Mouse (Mus musculus): Measurements from ENCODE around the gene Prl2c3. TPM values are rescaled to one million over a fixed set of nuclear protein-coding genes. Genes with fewer than 3 reads are reported as not detected.
"Not testable (repeated sequence)": the region's sequence is repeated elsewhere in the genome, so short reads cannot be mapped to it uniquely, and the experiment has no call there.

The Prl2c3 gene
- not detected in 2 replicates for total RNA-seq (2014; fragmentation: Nextera tagmentation)
- total RNA-seq (2017), result not detected in 2 replicates

GRCm38 (mm10) chr13:12799979-12800378 is at the start of gene Prl2c3:
Gene Prl2c3, minus strand, starts transcription at chr13:12800079.
- not testable (repeated sequence) for ATAC-seq (replicated peaks; ENCODE audit: poor library complexity, severe bottlenecking)

DNA sequence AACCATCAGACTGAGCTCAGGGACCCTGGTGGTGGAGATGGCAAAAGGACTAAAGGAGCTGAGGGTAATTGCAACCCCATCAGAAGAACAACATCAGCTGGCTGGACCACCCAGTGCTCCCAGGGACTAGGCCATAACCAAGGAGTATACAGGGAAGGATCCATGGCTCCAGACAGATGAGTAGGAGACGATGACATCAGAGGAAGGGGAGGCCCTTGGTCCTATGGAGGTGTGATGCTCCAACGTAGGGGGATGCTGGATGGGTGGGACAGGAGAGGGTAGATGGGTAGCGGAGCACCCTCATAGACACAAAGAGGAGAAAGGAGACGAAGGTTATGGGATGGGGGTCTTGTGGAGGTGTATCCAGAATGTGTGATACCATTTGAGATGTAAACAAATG is 48.4 kb upstream of the Prl2c3 start:
- ATAC-seq (replicated peaks; ENCODE audit: poor library complexity, severe bottlenecking), result not testable (repeated sequence)

- ATAC-seq (replicated peaks; ENCODE audit: poor library complexity, severe bottlenecking), result not testable (repeated sequence)
Measured at GRCm38 (mm10) chr13:12844701-12845100, 44.8 kb upstream of the Prl2c3 start.

- ATAC-seq (replicated peaks; ENCODE audit: poor library complexity, severe bottlenecking), result not testable (repeated sequence)
Measured at GRCm38 (mm10) chr13:12837546-12837945, 37.7 kb upstream of the Prl2c3 start.

DNA sequence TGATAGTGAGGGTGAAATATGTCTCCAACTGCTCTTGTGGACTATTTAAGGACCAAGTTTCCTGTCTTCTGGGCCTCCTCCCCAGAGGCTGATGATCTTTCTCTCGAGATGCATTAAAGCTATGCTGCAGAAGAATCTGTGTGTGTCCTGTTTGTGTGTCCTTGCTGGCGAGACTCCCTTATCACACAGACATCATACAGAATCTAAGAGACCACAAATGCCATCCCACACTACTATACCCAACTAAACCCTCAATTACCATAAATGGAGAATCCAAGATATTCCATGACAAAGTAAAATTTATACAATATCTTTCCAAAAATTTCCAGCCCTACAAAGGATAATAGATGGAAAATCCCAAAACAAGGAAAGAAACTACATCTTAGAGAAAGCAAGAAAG is 31.9 kb upstream of the Prl2c3 start:
- ATAC-seq (replicated peaks; ENCODE audit: poor library complexity, severe bottlenecking), result no peak

GRCm38 (mm10) chr13:12829031-12829430 is 29.2 kb upstream of the Prl2c3 start:
- no peak for ATAC-seq (replicated peaks; ENCODE audit: poor library complexity, severe bottlenecking)

DNA sequence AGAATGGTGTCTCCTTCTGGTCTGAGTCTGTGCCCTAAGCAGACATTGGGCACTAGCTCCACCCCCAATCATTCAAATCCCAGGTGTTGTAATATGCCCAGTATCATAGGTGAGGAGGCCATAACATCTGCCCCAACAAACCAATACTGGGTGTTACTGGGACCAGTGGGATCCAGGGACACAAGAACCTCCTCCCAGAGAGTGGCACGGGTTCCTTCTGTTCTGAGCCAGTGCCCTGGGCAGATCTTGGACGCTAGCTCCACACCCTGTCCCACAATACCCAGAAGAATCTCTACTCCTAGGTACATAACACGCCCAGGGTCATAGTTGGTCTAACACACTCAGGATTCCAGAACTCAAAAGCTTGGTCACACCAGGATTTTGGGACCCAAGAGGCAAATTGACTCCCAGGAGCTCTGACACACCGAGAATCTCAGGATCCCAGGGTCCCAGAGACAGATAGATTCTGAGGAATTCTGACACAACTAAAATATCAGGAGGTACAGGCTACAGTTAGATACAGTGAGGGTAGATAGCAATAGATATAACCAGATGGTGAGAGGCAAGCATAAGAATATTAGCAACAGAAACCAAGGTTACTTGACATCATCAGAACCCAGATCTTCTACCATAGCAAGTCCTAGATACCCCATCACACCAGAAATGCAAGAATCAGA is 24.8 kb upstream of the Prl2c3 start:
- ATAC-seq (replicated peaks; ENCODE audit: poor library complexity, severe bottlenecking), result peak; percentile 14; the same call in 1 of the 2 replicates

DNA sequence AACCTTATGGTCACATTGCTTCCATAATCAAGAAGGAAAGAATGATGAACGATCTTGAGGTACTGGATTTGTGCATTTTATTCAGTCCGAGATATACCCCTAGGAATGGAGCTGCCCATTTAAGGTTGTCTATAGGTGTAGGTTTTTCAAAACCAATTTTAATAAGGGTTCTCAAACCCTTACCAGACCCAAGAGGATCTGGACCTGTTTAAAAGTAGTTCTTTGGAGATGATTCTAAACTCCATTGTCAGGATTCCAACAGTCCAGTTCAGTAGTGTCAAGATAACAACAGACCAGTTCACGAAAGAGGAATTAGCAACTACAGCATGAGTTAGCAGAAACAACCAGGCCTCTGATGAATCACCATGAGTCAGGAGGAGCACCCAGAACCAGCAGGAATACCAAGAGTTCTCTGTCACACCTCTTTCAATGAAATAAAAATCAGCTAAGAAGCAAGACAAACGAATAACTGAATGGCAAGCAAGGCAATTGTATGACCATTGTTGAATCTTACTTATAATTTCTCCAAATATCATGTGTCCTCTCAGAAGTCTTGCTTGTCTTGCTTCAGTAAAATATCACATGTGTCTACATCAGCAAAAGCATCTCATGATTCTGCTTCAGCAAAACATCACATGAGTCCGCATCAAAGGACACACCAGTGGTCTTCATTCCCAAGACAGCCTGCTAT is 14.0 kb upstream of the Prl2c3 start:
- not testable (repeated sequence) for ATAC-seq (replicated peaks; ENCODE audit: poor library complexity, severe bottlenecking)

DNA sequence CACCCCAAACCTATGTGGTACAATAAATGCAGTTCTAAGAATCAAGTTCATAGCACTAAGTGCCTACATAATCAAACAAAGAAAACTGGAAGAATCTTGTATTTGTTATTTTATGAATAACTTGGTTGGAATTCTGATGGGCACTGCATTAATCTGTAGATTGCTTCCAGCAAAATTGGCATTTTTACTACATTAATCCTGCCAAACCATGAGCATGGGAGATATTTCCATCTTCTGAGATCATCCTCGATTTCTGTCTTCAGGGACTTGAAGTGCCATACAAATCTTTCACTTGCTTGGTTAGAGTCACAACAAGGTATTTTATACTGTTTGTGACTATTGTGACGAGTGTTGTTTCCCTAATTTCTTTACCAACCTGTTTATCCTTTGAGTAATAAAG is 9.7 kb upstream of the Prl2c3 start:
- ATAC-seq (replicated peaks; ENCODE audit: poor library complexity, severe bottlenecking), result no peak

DNA sequence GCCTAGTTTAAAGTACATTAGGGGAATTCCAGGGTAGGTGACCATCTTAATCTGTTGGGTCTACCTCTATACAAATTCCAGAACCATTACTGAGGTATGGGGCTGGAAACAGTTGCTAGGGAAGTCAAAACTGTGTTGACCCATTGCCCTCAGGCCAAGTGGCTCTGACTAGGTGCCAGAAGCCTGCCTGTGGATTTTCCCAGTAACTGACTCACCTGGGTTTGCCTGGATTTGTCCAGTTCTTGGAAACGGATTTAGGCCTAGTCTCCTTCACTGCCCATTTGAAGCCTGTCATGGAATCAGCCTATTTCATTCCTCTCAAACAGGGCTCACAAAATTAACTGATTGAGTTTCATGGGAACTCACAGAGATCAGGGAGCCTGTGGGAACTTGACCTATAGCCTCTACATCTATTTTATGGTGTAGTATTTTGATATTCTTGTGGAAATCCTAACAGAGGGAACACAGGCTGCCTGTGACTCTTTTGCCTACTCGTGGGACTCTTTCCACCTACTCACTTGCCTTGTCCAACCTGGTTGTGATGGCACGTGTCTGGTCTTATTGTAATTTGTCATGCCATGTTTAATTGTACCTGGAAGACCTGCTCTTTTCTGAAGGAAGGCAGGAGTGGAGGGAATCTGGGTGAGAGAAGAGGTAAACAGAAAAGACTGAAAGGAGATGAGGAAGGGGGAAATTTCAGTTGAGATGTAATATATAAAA is 9.1 kb upstream of the Prl2c3 start:
- ATAC-seq (replicated peaks; ENCODE audit: poor library complexity, severe bottlenecking), result not testable (repeated sequence)

GRCm38 (mm10) chr13:12806496-12806895 is 6.6 kb upstream of the Prl2c3 start:
- ATAC-seq (replicated peaks; ENCODE audit: poor library complexity, severe bottlenecking), result not testable (repeated sequence)

DNA sequence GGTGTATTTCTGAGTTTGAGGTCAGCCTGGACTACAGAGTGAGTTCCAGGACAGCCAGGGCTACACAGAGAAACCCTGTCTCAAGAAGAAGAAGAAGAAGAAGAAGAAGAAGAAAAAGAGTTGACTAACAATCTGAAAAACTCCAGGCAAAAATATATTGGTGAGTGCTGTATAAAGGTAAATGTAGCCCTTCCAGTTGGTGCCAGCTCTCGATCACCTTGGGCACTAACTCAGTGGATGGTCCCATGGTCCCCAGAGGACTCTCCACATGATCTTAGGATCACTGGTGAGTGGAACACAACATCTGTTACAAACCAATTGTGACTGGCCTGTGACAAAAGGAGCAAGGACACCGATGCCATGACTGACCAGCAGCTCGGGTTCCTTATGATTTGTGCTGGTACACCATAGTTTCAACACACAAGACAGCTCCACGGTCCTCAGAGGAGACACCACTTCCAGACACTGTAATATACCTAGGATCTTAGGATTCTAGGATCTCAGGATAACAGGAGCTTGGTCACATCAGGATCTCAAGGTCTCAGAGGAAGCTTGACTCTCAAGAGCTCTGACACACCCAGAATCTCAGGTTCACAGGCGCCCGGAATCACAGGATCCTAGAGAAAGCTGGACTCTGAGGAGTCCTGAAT is 30.3 kb downstream of the Prl2c3 start:
- not testable (repeated sequence) for ATAC-seq (replicated peaks; ENCODE audit: poor library complexity, severe bottlenecking)

Other genes with a start within 250 kb of the Prl2c3 start
- gene Ero1lb, start 234.2 kb downstream of the Prl2c3 start, total RNA-seq (2014; fragmentation: Nextera tagmentation), result 20.9 and 22.2 TPM in 2 replicates
- 15.6 and 16.8 TPM in 2 replicates for gene Ero1lb, start 234.2 kb downstream of the Prl2c3 start, total RNA-seq (2017)
- not detected in 2 replicates for gene Prl2c2, start 205.3 kb upstream of the Prl2c3 start, total RNA-seq (2014; fragmentation: Nextera tagmentation)
- gene Prl2c2, start 205.3 kb upstream of the Prl2c3 start, total RNA-seq (2017), result not detected in 2 replicates

Data from granulocyte monocyte progenitor cell, adult 5-6 weeks (primary cell).